ENCODE assay signal across 9 mouse cellular contexts in the genomic region with DNA sequence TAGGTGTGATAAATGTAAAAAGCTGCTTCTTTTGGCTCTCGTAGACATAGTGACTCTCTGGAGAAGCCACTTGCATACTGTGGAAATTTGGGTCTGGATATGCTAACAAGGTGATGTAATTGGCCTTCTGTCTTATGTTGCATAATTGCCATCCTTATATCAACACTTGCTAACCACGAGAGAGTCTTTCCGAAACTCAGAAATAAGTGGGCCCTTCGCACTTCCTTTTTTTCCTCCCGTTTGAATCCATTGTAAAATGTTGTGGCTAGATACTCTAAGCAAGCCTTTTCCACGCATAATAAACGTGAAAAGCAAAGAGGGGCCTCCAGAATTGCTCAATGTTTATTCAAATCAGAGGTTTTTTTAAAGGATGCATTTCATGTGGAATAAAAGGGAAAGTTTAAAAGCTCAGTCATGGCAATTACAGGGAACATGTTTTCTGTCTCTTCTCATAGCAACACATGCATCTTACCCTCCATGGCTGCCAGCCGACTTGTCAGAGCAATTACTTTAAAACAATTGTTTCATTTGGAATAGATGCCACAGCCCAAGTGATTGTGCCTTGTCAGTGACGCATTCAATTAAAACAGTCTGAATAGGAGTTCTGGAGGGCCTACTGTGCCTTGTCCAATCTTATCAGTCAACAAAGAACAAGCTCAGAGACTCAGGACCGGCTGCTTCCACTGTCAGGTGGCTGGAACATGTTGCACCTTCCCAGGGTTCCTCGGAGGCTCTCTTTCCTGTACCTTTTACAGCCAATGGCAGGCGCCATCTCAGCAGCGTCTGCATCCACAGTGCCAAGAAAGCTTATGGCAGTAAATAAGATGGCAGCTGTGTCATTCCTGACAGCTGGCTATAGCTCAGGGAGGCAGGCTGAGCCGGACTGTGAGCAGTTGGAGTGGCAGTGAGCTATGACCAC.
DNase-seq lines count a peak whose midpoint lies in the region; ATAC-seq and TF ChIP-seq lines count a peak whose summit lies in the region.
"Had no signal": no experiment of that assay in that cellular context is flagged by ENCODE, and none has a peak within 500 bp of the region (broad histone marks: within the 10 kb centered on the region; RNA-seq: fewer than 3 reads in every experiment).

No protein-coding gene starts in this region.

- no peaks in the 10 kb centered on the region for H3K9me3 ChIP-seq in heart, embryonic 10.5 days
- H3K9me3 ChIP-seq in hindbrain, postnatal 0 days (ENCODE audit: low read length): no peaks in the 10 kb centered on the region
- no peaks in the 10 kb centered on the region for H3K9me3 ChIP-seq in neural tube, embryonic 14.5 days (ENCODE audit: control insufficient read depth, low read length)

- peak; percentile 95 for ATAC-seq in common myeloid progenitor, adult 5-6 weeks (replicated peaks; ENCODE audit: low read depth, poor library complexity, severe bottlenecking)
- peak; percentile 95 for ATAC-seq in hindbrain, postnatal 0 days
- peak; percentile 90 for ATAC-seq in neural tube, embryonic 14.5 days (ENCODE audit: low read depth)

- H3K4me1 ChIP-seq in heart, embryonic 10.5 days: no peaks in the 10 kb centered on the region
- no peaks in the 10 kb centered on the region for H3K4me1 ChIP-seq in hindbrain, postnatal 0 days (ENCODE audit: insufficient read depth, low read length)
- no peaks in the 10 kb centered on the region for H3K4me1 ChIP-seq in neural tube, embryonic 14.5 days (ENCODE audit: control insufficient read depth, insufficient read depth, low read length)

- peak; percentile 85 for DNase-seq in heart, adult 11 months
- no peak for DNase-seq in heart, embryonic 10.5 days (ENCODE audit: low spot score)
- DNase-seq in hindbrain, postnatal 0 days (ENCODE audit: low spot score): peak; percentile 92
- DNase-seq in adrenal gland, postnatal 10 days: no peak
- DNase-seq in natural killer cell, adult 2 months (ENCODE audit: low spot score in 2 of 2): no peak
- DNase-seq in T-cell, adult 2 months (ENCODE audit: low spot score): no peak

- 73% methylated on average over 14 of the region's 14 CpGs for WGBS in heart, embryonic 10.5 days
- 19% methylated on average over 14 of the region's 14 CpGs for WGBS in hindbrain, postnatal 0 days
- WGBS in neural tube, embryonic 14.5 days: 16% methylated on average over 14 of the region's 14 CpGs

- H3K36me3 ChIP-seq in heart, embryonic 10.5 days: no peaks in the 10 kb centered on the region
- H3K36me3 ChIP-seq in hindbrain, postnatal 0 days (ENCODE audit: insufficient read depth, low read length): no peaks in the 10 kb centered on the region
- no peaks in the 10 kb centered on the region for H3K36me3 ChIP-seq in neural tube, embryonic 14.5 days (ENCODE audit: control insufficient read depth, insufficient read depth, low read length)

- TF ChIP-seq CTCF in hindbrain, postnatal 0 days (IDR thresholded peaks at IDR 0.05; ENCODE audit: low read depth): peak; percentile 27; the same call in 1 of the 2 replicates

- no peaks in the 10 kb centered on the region for H3K27me3 ChIP-seq in heart, embryonic 10.5 days (ENCODE audit: insufficient read depth, poor library complexity, severe bottlenecking)
- H3K27me3 ChIP-seq in hindbrain, postnatal 0 days (ENCODE audit: insufficient read depth, low read length): no peaks in the 10 kb centered on the region
- H3K27me3 ChIP-seq in neural tube, embryonic 14.5 days (ENCODE audit: control insufficient read depth, insufficient read depth, low read length): no peaks in the 10 kb centered on the region

- H3K4me3 ChIP-seq in heart, embryonic 10.5 days: no peak overlapping the region
- no peak overlapping the region for H3K4me3 ChIP-seq in hindbrain, postnatal 0 days (ENCODE audit: low read length)
- H3K4me3 ChIP-seq in neural tube, embryonic 14.5 days (ENCODE audit: low read depth, low read length): no peak overlapping the region

- H3K4me2 ChIP-seq in hindbrain, postnatal 0 days (ENCODE audit: low read depth, low read length): peak overlapping the region; percentile 28
- H3K4me2 ChIP-seq in neural tube, embryonic 14.5 days (ENCODE audit: low read depth, low read length): no peak overlapping the region
- H3K4me2 ChIP-seq: heart, embryonic 11.5 days had no signal

- H3K9ac ChIP-seq in hindbrain, postnatal 0 days (replicated peaks; ENCODE audit: low read length): no peak overlapping the region
- H3K9ac ChIP-seq in neural tube, embryonic 14.5 days (replicated peaks; ENCODE audit: low read depth, low read length): no peak overlapping the region

- H3K27ac ChIP-seq in heart, embryonic 10.5 days: no peak overlapping the region
- peak overlapping the region; percentile 71 for H3K27ac ChIP-seq in hindbrain, postnatal 0 days
- H3K27ac ChIP-seq in neural tube, embryonic 14.5 days (ENCODE audit: low read depth, low read length): no peak overlapping the region

Comparison
In these comparisons a context has a peak if more than half of its experiments do, and no peak if none do; other contexts are left out.
1. DNase-seq: peak in heart, adult 11 months (single experiment) and hindbrain, postnatal 0 days (single experiment); none in heart, embryonic 10.5 days (single experiment), adrenal gland, postnatal 10 days (single experiment), natural killer cell, adult 2 months (0 of 2) and T-cell, adult 2 months (single experiment).
2. Peak in every context shown above with its lines, with median percentiles within 50 percentile points of each other: ATAC-seq.